Mouse (Mus musculus): ENCODE data around the gene Gemin7. TPM values are rescaled to one million over a fixed set of nuclear protein-coding genes. Genes with fewer than 3 reads are reported as not detected.

Gemin7 gene
- polyA plus RNA-seq, 1 experiment from 2014 or later, result 167 TPM

DNA sequence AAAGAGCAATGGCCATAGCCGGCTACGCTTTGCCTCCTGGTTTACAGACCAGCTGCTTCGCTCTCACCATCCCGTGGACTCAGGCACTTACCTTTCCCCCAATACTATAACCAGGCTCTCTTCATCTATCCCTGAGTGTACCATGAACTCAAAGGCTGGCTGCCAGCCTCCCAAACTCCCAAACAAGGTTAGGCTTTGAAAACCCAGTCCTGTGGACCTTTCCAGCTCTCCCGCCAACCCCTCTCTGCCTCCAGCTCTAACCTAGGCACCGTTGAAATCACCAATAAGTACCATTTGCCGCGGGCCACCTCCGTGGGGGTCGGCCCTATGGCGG is 16.0 kb downstream of the Gemin7 start:
- Histone ChIP-seq H3K4me2 (peak overlapping the region; percentile 91), H3K36me3 (peaks cover 49% of the 10 kb centered on the region), H3K27ac (peak overlapping the region; percentile 89), H3K9me3 (peaks cover 9% of the 10 kb centered on the region; the same call in 1 of the 2 replicates), H3K4me1 (replicated peaks) (peaks cover 38% of the 10 kb centered on the region), H3K27me3 (no peaks in the 10 kb centered on the region), H3K4me3 (replicated peaks) (peak overlapping the region; percentile 99), H3K9ac (replicated peaks) (peak overlapping the region; percentile 96)
- WGBS, result under 1% methylated on average over 11 of the region's 11 CpGs
- ATAC-seq (ENCODE audit: insufficient number of reproducible peaks, insufficient read depth, low FRiP score, low TSS enrichment, low read depth), result no peak

- peaks cover 51% of the 10 kb centered on the region for H3K36me3 ChIP-seq
Measured at GRCm38 (mm10) chr7:19560491-19561260, 16.7 kb downstream of the Gemin7 start.

GRCm38 (mm10) chr7:19558965-19559364 is 18.4 kb downstream of the Gemin7 start:
- H3K27ac ChIP-seq, result no peak overlapping the region
- WGBS, result 50% methylated on average over 2 of the region's 2 CpGs
- H3K9ac ChIP-seq (replicated peaks), result 0 out of 2 replicates have a peak overlapping the region, but pooled peaks have one; percentile 18
- 0 out of 2 replicates have a peak overlapping the region, but pooled peaks have one; percentile 7 for H3K4me3 ChIP-seq (replicated peaks)
- H3K27me3 ChIP-seq, result no peaks in the 10 kb centered on the region
- ATAC-seq (ENCODE audit: insufficient number of reproducible peaks, insufficient read depth, low FRiP score, low TSS enrichment, low read depth), result no peak
- H3K9me3 ChIP-seq, result no peaks in the 10 kb centered on the region
- H3K36me3 ChIP-seq, result peaks cover 48% of the 10 kb centered on the region
- H3K4me2 ChIP-seq, result peak overlapping the region; percentile 91; the same call in 1 of the 2 replicates
- H3K4me1 ChIP-seq (replicated peaks), result peaks cover 38% of the 10 kb centered on the region

More at GRCm38 (mm10) chr7:19560491-19561260, 16.7 kb downstream of the Gemin7 start:
- Histone ChIP-seq H3K27me3 (no peaks in the 10 kb centered on the region), H3K4me2 (peak overlapping the region; percentile 91), H3K9me3 (peaks cover 9% of the 10 kb centered on the region; the same call in 1 of the 2 replicates), H3K4me3 (replicated peaks) (peak overlapping the region; percentile 99), H3K4me1 (replicated peaks) (peaks cover 38% of the 10 kb centered on the region), H3K27ac (peak overlapping the region; percentile 89; the same call in 1 of the 2 replicates), H3K9ac (replicated peaks) (peak overlapping the region; percentile 96)
- no peak for ATAC-seq (ENCODE audit: insufficient number of reproducible peaks, insufficient read depth, low FRiP score, low TSS enrichment, low read depth)
- WGBS, result 26% methylated on average over 11 of the region's 11 CpGs

- 0 out of 2 replicates have a peak overlapping the region, but pooled peaks have one; percentile 18 for H3K9ac ChIP-seq (replicated peaks)
- no peak overlapping the region; the same call in 1 of the 2 replicates for H3K4me2 ChIP-seq
- WGBS, result 91% methylated on average over 6 of the region's 6 CpGs
- no peaks in the 10 kb centered on the region for H3K27me3 ChIP-seq
- ATAC-seq (ENCODE audit: insufficient number of reproducible peaks, insufficient read depth, low FRiP score, low TSS enrichment, low read depth), result no peak
- H3K4me1 ChIP-seq (replicated peaks), result peaks cover 32% of the 10 kb centered on the region
- no peaks in the 10 kb centered on the region for H3K9me3 ChIP-seq
- no peak overlapping the region for H3K4me3 ChIP-seq (replicated peaks)
- H3K36me3 ChIP-seq, result peaks cover 49% of the 10 kb centered on the region
- no peak overlapping the region for H3K27ac ChIP-seq
Measured at GRCm38 (mm10) chr7:19557982-19558900, 19.2 kb downstream of the Gemin7 start.

DNA sequence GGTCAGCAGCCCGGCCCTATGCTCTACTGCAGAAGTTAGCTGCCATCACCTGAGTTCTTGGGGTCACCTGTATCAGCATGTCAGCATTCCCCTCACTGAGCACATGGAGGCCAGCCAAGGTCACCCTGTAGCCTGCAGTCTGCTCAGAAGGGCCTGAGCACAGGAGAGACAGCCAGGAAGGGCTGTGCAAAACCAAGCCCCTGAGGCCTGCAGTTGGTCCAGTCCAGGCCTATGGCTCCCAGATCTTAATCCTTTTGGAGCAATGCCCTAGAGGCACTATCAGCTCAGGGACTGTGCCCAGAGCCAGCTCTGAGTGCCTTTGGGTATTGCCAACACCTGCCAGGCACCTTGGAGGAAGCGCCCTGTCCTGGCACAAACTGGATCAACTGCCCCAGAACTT is 20.3 kb downstream of the Gemin7 start:
- H3K27me3 ChIP-seq, result no peaks in the 10 kb centered on the region
- no peak overlapping the region for H3K4me3 ChIP-seq (replicated peaks)
- no peak overlapping the region for H3K4me2 ChIP-seq
- H3K9me3 ChIP-seq, result no peaks in the 10 kb centered on the region
- no peak for ATAC-seq (ENCODE audit: insufficient number of reproducible peaks, insufficient read depth, low FRiP score, low TSS enrichment, low read depth)
- H3K27ac ChIP-seq, result no peak overlapping the region
- no peak overlapping the region for H3K9ac ChIP-seq (replicated peaks)
- peaks cover 61% of the 10 kb centered on the region for H3K36me3 ChIP-seq
- H3K4me1 ChIP-seq (replicated peaks), result peaks cover 33% of the 10 kb centered on the region
- 96% methylated on average over 2 of the region's 2 CpGs for WGBS

- H3K4me3 ChIP-seq (replicated peaks), result no peak overlapping the region
- no peak overlapping the region for H3K27ac ChIP-seq
- no peak overlapping the region for H3K9ac ChIP-seq (replicated peaks)
- H3K36me3 ChIP-seq, result peaks cover 68% of the 10 kb centered on the region
- no peaks in the 10 kb centered on the region for H3K9me3 ChIP-seq
- no peak overlapping the region for H3K4me2 ChIP-seq
- WGBS, result 76% methylated on average over 1 of the region's 1 CpGs
- no peaks in the 10 kb centered on the region for H3K27me3 ChIP-seq
- peaks cover 11% of the 10 kb centered on the region for H3K4me1 ChIP-seq (replicated peaks)
- no peak for ATAC-seq (ENCODE audit: insufficient number of reproducible peaks, insufficient read depth, low FRiP score, low TSS enrichment, low read depth)
Measured at GRCm38 (mm10) chr7:19554168-19554567, 23.2 kb downstream of the Gemin7 start.

- Histone ChIP-seq H3K9me3 (no peaks in the 10 kb centered on the region), H3K36me3 (peaks cover 72% of the 10 kb centered on the region), H3K9ac (replicated peaks) (no peak overlapping the region), H3K27ac (no peak overlapping the region), H3K4me3 (replicated peaks) (no peak overlapping the region), H3K27me3 (no peaks in the 10 kb centered on the region), H3K4me2 (no peak overlapping the region), H3K4me1 (replicated peaks) (0 out of 2 replicates have a peak, but pooled peaks cover 4% of the 10 kb centered on the region)
- WGBS, result 67% methylated on average over 2 of the region's 2 CpGs
- ATAC-seq (ENCODE audit: insufficient number of reproducible peaks, insufficient read depth, low FRiP score, low TSS enrichment, low read depth), result no peak
Measured at GRCm38 (mm10) chr7:19552443-19552842, 25.0 kb downstream of the Gemin7 start.

GRCm38 (mm10) chr7:19551634-19552033 is 25.8 kb downstream of the Gemin7 start:
- Histone ChIP-seq H3K4me1 (replicated peaks) (0 out of 2 replicates have a peak, but pooled peaks cover 7% of the 10 kb centered on the region), H3K9me3 (no peaks in the 10 kb centered on the region), H3K4me2 (no peak overlapping the region), H3K4me3 (replicated peaks) (no peak overlapping the region), H3K9ac (replicated peaks) (no peak overlapping the region), H3K36me3 (peaks cover 66% of the 10 kb centered on the region), H3K27ac (no peak overlapping the region), H3K27me3 (no peaks in the 10 kb centered on the region)
- WGBS, result 61% methylated on average over 5 of the region's 5 CpGs
- no peak for ATAC-seq (ENCODE audit: insufficient number of reproducible peaks, insufficient read depth, low FRiP score, low TSS enrichment, low read depth)

- H3K4me1 ChIP-seq (replicated peaks), result peaks cover 21% of the 10 kb centered on the region; the same call in 1 of the 2 replicates
- no peaks in the 10 kb centered on the region for H3K9me3 ChIP-seq
- no peak overlapping the region for H3K4me2 ChIP-seq
- H3K27ac ChIP-seq, result no peak overlapping the region
- no peaks in the 10 kb centered on the region for H3K27me3 ChIP-seq
- H3K4me3 ChIP-seq (replicated peaks), result no peak overlapping the region
- 85% methylated on average over 10 of the region's 10 CpGs for WGBS
- ATAC-seq (ENCODE audit: insufficient number of reproducible peaks, insufficient read depth, low FRiP score, low TSS enrichment, low read depth), result no peak
- H3K36me3 ChIP-seq, result peaks cover 49% of the 10 kb centered on the region
- H3K9ac ChIP-seq (replicated peaks), result no peak overlapping the region
Measured at GRCm38 (mm10) chr7:19549394-19549793, 28.0 kb downstream of the Gemin7 start.

DNA sequence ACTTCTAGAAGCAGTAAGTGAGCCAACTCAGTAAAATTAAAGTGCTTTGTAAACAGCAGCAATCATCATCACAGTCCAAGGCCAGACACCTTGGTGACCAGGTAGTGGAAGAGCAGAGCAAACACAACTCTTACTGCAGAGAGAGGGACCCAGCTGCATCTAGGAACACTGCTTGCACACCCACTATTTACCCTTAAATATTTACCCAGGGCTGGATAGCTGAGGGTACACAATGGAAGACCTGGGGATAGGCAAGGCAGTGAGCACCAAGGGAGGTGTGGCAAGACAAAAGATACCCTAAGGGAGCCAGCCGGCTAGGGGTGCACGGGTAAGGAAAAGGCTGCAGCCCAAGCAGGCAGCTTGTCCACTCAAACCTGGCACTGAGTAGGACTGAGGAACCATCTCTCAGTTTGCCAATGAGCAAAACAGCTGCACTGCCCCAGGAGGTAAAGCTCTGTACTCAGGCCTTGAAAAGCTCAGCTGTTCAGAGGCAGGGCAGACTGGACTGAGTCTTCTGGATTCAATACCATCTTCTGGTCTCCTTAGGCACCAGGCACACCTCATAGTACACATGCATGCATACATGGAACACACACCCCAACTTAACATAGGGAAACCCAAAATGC is 29.9 kb downstream of the Gemin7 start:
- Histone ChIP-seq H3K9ac (replicated peaks) (no peak overlapping the region), H3K27ac (no peak overlapping the region), H3K9me3 (no peaks in the 10 kb centered on the region), H3K27me3 (no peaks in the 10 kb centered on the region), H3K4me3 (replicated peaks) (no peak overlapping the region), H3K4me2 (no peak overlapping the region), H3K36me3 (peaks cover 31% of the 10 kb centered on the region), H3K4me1 (replicated peaks) (peaks cover 19% of the 10 kb centered on the region; the same call in 1 of the 2 replicates)
- WGBS, result 82% methylated on average over 2 of the region's 2 CpGs
- ATAC-seq (ENCODE audit: insufficient number of reproducible peaks, insufficient read depth, low FRiP score, low TSS enrichment, low read depth), result no peak
